Mouse (Mus musculus): ENCODE measurements around the gene Wdr64. TPM values are rescaled to one million over a fixed set of nuclear protein-coding genes. Genes with fewer than 3 reads are reported as not detected.

Wdr64 gene
- polyA plus RNA-seq, 1 experiment from 2014 or later = not detected

GRCm38 (mm10) chr1:175725771-175726170 lies 27.4 kb downstream of the Wdr64 start:
- no peak for ATAC-seq (ENCODE audit: insufficient number of reproducible peaks, insufficient read depth, low FRiP score, low TSS enrichment, low read depth)
- Histone ChIP-seq H3K4me2 (no peak overlapping the region), H3K9me3 (no peaks in the 10 kb centered on the region), H3K4me3 (replicated peaks) (no peak overlapping the region), H3K27ac (no peak overlapping the region), H3K4me1 (replicated peaks) (no peaks in the 10 kb centered on the region), H3K9ac (replicated peaks) (no peak overlapping the region), H3K27me3 (no peaks in the 10 kb centered on the region), H3K36me3 (no peaks in the 10 kb centered on the region)
- WGBS = 41% methylated on average over 7 of the region's 7 CpGs

GRCm38 (mm10) chr1:175754576-175755364 lies 56.4 kb downstream of the Wdr64 start:
- no peaks in the 10 kb centered on the region for H3K4me1 ChIP-seq (replicated peaks)
- H3K4me3 ChIP-seq (replicated peaks) = no peak overlapping the region
- no peak overlapping the region for H3K27ac ChIP-seq
- no peak overlapping the region for H3K4me2 ChIP-seq
- H3K36me3 ChIP-seq = no peaks in the 10 kb centered on the region
- WGBS = 77% methylated on average over 10 of the region's 10 CpGs
- H3K9ac ChIP-seq (replicated peaks) = no peak overlapping the region
- ATAC-seq (ENCODE audit: insufficient number of reproducible peaks, insufficient read depth, low FRiP score, low TSS enrichment, low read depth) = no peak
- H3K27me3 ChIP-seq = no peaks in the 10 kb centered on the region
- no peaks in the 10 kb centered on the region for H3K9me3 ChIP-seq

- Histone ChIP-seq H3K4me3 (replicated peaks) (no peak overlapping the region), H3K9me3 (no peaks in the 10 kb centered on the region), H3K36me3 (no peaks in the 10 kb centered on the region), H3K4me1 (replicated peaks) (no peaks in the 10 kb centered on the region), H3K27me3 (no peaks in the 10 kb centered on the region), H3K9ac (replicated peaks) (no peak overlapping the region), H3K4me2 (no peak overlapping the region), H3K27ac (no peak overlapping the region)
- WGBS = 83% methylated on average over 2 of the region's 2 CpGs
- ATAC-seq (ENCODE audit: insufficient number of reproducible peaks, insufficient read depth, low FRiP score, low TSS enrichment, low read depth) = no peak
These were observed 96.3 kb downstream of the Wdr64 start for GRCm38 (mm10) chr1:175794668-175795067.

- Histone ChIP-seq H3K4me2 (no peak overlapping the region), H3K36me3 (no peaks in the 10 kb centered on the region), H3K4me1 (replicated peaks) (no peaks in the 10 kb centered on the region), H3K27ac (no peak overlapping the region), H3K4me3 (replicated peaks) (no peak overlapping the region), H3K27me3 (no peaks in the 10 kb centered on the region), H3K9me3 (no peaks in the 10 kb centered on the region), H3K9ac (replicated peaks) (no peak overlapping the region)
- no peak for ATAC-seq (ENCODE audit: insufficient number of reproducible peaks, insufficient read depth, low FRiP score, low TSS enrichment, low read depth)
- WGBS = 79% methylated on average over 5 of the region's 5 CpGs
These were observed 110.0 kb downstream of the Wdr64 start for GRCm38 (mm10) chr1:175808356-175808755.

GRCm38 (mm10) chr1:175811625-175812024 lies 113.2 kb downstream of the Wdr64 start:
- no peaks in the 10 kb centered on the region for H3K36me3 ChIP-seq
- 23% methylated on average over 1 of the region's 1 CpGs for WGBS
- H3K4me1 ChIP-seq (replicated peaks) = no peaks in the 10 kb centered on the region
- H3K27me3 ChIP-seq = no peaks in the 10 kb centered on the region
- H3K4me2 ChIP-seq = no peak overlapping the region
- H3K9me3 ChIP-seq = no peaks in the 10 kb centered on the region
- no peak for ATAC-seq (ENCODE audit: insufficient number of reproducible peaks, insufficient read depth, low FRiP score, low TSS enrichment, low read depth)
- H3K9ac ChIP-seq (replicated peaks) = no peak overlapping the region
- H3K4me3 ChIP-seq (replicated peaks) = no peak overlapping the region
- H3K27ac ChIP-seq = no peak overlapping the region

- Histone ChIP-seq H3K4me1 (replicated peaks) (no peaks in the 10 kb centered on the region), H3K9ac (replicated peaks) (no peak overlapping the region), H3K27ac (no peak overlapping the region), H3K4me2 (no peak overlapping the region), H3K9me3 (no peaks in the 10 kb centered on the region), H3K36me3 (no peaks in the 10 kb centered on the region), H3K27me3 (no peaks in the 10 kb centered on the region), H3K4me3 (replicated peaks) (no peak overlapping the region)
- no peak for ATAC-seq (ENCODE audit: insufficient number of reproducible peaks, insufficient read depth, low FRiP score, low TSS enrichment, low read depth)
- 62% methylated on average over 9 of the region's 9 CpGs for WGBS
These were observed 125.5 kb downstream of the Wdr64 start for GRCm38 (mm10) chr1:175823815-175824438.

GRCm38 (mm10) chr1:175828539-175828938 lies 130.1 kb downstream of the Wdr64 start:
- ATAC-seq (ENCODE audit: insufficient number of reproducible peaks, insufficient read depth, low FRiP score, low TSS enrichment, low read depth) = no peak
- WGBS = 88% methylated on average over 7 of the region's 7 CpGs
- no peak overlapping the region for H3K9ac ChIP-seq (replicated peaks)
- H3K27me3 ChIP-seq = no peaks in the 10 kb centered on the region
- H3K36me3 ChIP-seq = no peaks in the 10 kb centered on the region
- no peak overlapping the region for H3K27ac ChIP-seq
- no peaks in the 10 kb centered on the region for H3K4me1 ChIP-seq (replicated peaks)
- no peaks in the 10 kb centered on the region for H3K9me3 ChIP-seq
- no peak overlapping the region for H3K4me3 ChIP-seq (replicated peaks)
- no peak overlapping the region for H3K4me2 ChIP-seq

- Histone ChIP-seq H3K4me1 (replicated peaks) (no peaks in the 10 kb centered on the region), H3K4me3 (replicated peaks) (no peak overlapping the region), H3K27me3 (no peaks in the 10 kb centered on the region), H3K36me3 (no peaks in the 10 kb centered on the region), H3K27ac (no peak overlapping the region), H3K9ac (replicated peaks) (no peak overlapping the region), H3K4me2 (no peak overlapping the region), H3K9me3 (no peaks in the 10 kb centered on the region)
- 86% methylated on average over 2 of the region's 2 CpGs for WGBS
- no peak for ATAC-seq (ENCODE audit: insufficient number of reproducible peaks, insufficient read depth, low FRiP score, low TSS enrichment, low read depth)
These were observed 130.8 kb downstream of the Wdr64 start for GRCm38 (mm10) chr1:175829220-175829619.

- Histone ChIP-seq H3K36me3 (no peaks in the 10 kb centered on the region), H3K4me2 (no peak overlapping the region), H3K4me1 (replicated peaks) (no peaks in the 10 kb centered on the region), H3K9ac (replicated peaks) (no peak overlapping the region), H3K4me3 (replicated peaks) (no peak overlapping the region), H3K27me3 (no peaks in the 10 kb centered on the region), H3K9me3 (no peaks in the 10 kb centered on the region), H3K27ac (no peak overlapping the region)
- no peak for ATAC-seq (ENCODE audit: insufficient number of reproducible peaks, insufficient read depth, low FRiP score, low TSS enrichment, low read depth)
- WGBS = 76% methylated on average over 1 of the region's 1 CpGs
These were observed 157.1 kb downstream of the Wdr64 start for GRCm38 (mm10) chr1:175855515-175855914.

Other genes starting within 250 kb of the Wdr64 start
- 0.22 and 0.50 TPM in 2 replicates for gene Rgs7, start 206.1 kb upstream of the Wdr64 start, polyA plus RNA-seq (2016; fragmentation: Nextera tagmentation; extraction: Ambion mirVana)
- 0.22 and 0.26 TPM in 2 replicates for gene Kmo, start 78.2 kb upstream of the Wdr64 start, polyA plus RNA-seq (2016; fragmentation: Nextera tagmentation; extraction: Ambion mirVana)
- gene Fh1, start 73.0 kb upstream of the Wdr64 start, polyA plus RNA-seq (2016; fragmentation: Nextera tagmentation; extraction: Ambion mirVana) = 94.9 and 97.2 TPM in 2 replicates
- 7.4 and 8.2 TPM in 2 replicates for gene Opn3, start 5.8 kb upstream of the Wdr64 start, polyA plus RNA-seq (2016; fragmentation: Nextera tagmentation; extraction: Ambion mirVana)
- 3.4 and 3.9 TPM in 2 replicates for gene Chml, start 5.7 kb upstream of the Wdr64 start, polyA plus RNA-seq (2016; fragmentation: Nextera tagmentation; extraction: Ambion mirVana)
- 110 and 112 TPM in 2 replicates for gene Exo1, start 182.0 kb downstream of the Wdr64 start, polyA plus RNA-seq (2016; fragmentation: Nextera tagmentation; extraction: Ambion mirVana)
- gene Gm38100, start 221.7 kb downstream of the Wdr64 start, polyA plus RNA-seq (2016; fragmentation: Nextera tagmentation; extraction: Ambion mirVana) = not detected in 2 replicates

Measured in limb, embryonic 12.5 days (tissue).